Mouse (Mus musculus): ENCODE measurements around the gene Ifi205. TPM values are rescaled to one million over a fixed set of nuclear protein-coding genes. Genes with fewer than 3 reads are reported as not detected.

The Ifi205 gene
- 11.4 TPM for polyA plus RNA-seq (2015; fragmentation: Illumina TruSeq; extraction: RNeasy Lipid Tissue Mini Kit (QIAGEN cat#74804); ENCODE audit: insufficient read depth, low read depth, low replicate concordance)

DNA sequence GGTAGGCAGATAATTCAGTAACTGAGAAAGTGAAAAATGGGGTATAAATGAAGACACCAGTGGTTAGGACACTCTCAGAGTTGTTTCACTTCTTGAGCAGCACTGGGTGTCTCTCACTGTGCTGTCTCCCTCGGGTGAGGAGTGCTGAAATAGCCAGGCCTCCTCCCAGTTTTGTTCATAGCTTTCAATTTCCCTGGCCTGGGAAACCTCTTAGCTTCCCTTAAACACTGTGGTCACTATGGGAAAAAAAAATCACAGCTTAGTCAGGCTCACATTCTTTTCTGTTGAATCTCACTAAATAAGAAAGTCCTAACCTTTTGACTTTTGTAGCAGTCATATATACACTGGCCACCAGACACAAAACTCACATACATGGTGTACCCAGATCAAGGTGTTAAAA, at the start of gene Ifi205:
Gene Ifi205, minus strand, starts transcription at position 113 of the 400 bp plus-strand sequence.

DNA sequence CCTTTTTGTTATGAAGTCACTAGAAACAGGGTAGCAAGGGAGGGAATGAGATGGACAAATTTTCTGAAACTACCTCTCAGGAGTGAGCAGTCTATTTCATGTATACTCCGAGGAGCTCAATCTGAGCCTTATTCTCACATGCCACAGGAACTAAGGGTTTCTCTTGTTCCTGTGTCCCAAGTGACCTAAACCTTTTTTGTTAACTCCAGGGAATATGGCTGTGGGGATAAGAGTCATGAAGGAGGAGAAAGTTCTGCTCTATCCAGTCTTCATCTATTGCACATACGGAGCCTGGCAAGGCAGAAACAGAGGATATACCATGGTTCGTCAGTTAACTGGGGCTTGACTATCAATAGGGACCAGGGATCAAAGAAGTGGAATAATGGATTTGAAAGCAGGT, 34.7 kb upstream of the Ifi205 start, which contains the start of gene Olfr430:
Gene Olfr430, plus strand, starts transcription at position 301 of the 400 bp plus-strand sequence.

DNA sequence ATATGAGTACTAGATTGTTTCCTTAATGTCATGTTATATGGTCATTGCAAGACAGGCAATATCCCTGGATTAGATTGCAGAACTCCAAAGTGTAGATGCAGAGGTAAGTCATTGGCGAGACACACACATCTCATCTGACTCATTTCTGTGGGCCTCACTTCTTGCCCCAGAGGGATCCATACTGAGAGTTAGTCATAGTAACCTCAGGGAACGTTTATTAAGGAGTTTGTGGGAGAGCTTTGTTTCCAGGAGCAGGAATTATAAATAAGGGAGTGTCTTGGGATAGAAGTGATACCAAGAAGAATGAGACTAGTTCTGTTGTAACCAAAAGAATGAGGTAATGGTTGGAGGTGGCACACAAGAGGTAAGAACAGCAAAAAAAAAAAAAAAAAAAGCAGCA, 17.3 kb upstream of the Ifi205 start, which contains the start of gene Olfr432:
Gene Olfr432, plus strand, starts transcription at position 313 of the 400 bp plus-strand sequence.

DNA sequence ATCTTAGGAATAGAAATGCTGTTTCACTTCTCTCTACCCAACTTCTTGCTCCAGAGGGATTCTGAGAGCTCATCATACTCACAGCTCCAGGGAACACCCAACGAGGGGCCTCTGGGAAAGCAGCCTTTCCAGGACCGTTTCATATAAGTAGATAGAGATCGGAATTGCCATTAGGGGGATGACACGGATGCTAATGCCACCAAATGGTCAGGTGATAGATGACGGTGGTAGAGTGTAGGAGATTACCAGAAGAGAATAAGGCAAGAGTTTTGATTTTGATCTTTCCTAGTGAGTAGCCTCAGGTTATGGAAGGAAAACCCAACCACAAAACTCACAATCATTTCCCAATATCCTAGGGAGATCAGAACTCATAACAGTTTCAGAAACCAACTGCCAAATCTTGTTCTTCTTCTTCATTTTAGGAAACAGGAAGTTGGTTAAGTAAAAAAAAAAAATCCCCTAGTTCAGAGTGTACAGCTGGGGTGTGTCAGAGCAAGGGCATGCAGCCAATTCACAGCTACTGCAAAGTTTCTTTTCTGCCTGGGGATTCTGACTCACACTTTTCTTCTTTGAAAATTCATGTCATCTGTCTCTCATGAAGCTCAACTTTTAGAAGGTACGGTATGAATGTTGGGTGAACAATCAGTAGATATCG, 9.0 kb upstream of the Ifi205 start, which contains the start of gene Olfr433:
Gene Olfr433, plus strand, starts transcription at position 183 of the 655 bp plus-strand sequence.

DNA sequence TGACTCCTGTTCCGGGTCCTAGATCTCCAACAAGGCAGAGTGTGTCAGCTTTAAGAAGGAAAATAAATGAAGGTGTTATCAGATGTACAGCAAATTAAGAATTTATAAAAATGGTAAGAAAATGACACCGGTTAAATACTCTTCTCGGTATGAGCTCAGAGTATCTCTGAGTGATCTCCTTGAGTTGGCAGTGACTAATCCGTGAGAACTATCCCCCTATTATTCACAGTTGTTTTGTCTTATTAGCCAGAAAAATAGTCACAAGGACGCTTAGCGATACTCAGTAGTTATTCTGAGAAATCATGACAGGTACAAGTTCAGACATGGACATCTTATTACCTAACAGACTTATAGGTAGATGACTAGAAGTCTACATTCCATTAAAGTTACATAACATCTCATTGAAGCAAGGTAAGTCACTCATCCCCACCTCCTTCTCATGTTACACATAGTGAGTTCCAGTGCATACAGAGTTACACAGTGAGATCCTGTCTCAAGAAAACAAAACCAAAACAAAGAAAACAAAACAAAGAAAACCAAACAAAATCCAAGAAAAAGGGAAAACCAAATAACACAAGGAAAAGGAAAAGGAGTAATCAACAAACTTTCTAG, 48.8 kb downstream of the Ifi205 start, which contains the start of gene Ifi202b:
Gene Ifi202b, minus strand, starts transcription at position 51 of the 612 bp plus-strand sequence.

Other genes starting within 250 kb of the Ifi205 start
- 3.5 TPM for gene Ifi211, start 118.8 kb downstream of the Ifi205 start, polyA plus RNA-seq (2015; fragmentation: Illumina TruSeq; extraction: RNeasy Lipid Tissue Mini Kit (QIAGEN cat#74804); ENCODE audit: insufficient read depth, low read depth, low replicate concordance)
- gene Mndal, start 89.3 kb downstream of the Ifi205 start, polyA plus RNA-seq (2015; fragmentation: Illumina TruSeq; extraction: RNeasy Lipid Tissue Mini Kit (QIAGEN cat#74804); ENCODE audit: insufficient read depth, low read depth, low replicate concordance): 18.1 TPM
- gene Ifi203, start 89.1 kb downstream of the Ifi205 start, polyA plus RNA-seq (2015; fragmentation: Illumina TruSeq; extraction: RNeasy Lipid Tissue Mini Kit (QIAGEN cat#74804); ENCODE audit: insufficient read depth, low read depth, low replicate concordance): 13.1 TPM
- gene Ifi202b, start 49.1 kb downstream of the Ifi205 start, polyA plus RNA-seq (2015; fragmentation: Illumina TruSeq; extraction: RNeasy Lipid Tissue Mini Kit (QIAGEN cat#74804); ENCODE audit: insufficient read depth, low read depth, low replicate concordance): not detected
- gene Olfr433, start 8.9 kb upstream of the Ifi205 start, polyA plus RNA-seq (2015; fragmentation: Illumina TruSeq; extraction: RNeasy Lipid Tissue Mini Kit (QIAGEN cat#74804); ENCODE audit: insufficient read depth, low read depth, low replicate concordance): not detected
- not detected for gene Olfr432, start 17.4 kb upstream of the Ifi205 start, polyA plus RNA-seq (2015; fragmentation: Illumina TruSeq; extraction: RNeasy Lipid Tissue Mini Kit (QIAGEN cat#74804); ENCODE audit: insufficient read depth, low read depth, low replicate concordance)
- gene Olfr430, start 34.8 kb upstream of the Ifi205 start, polyA plus RNA-seq (2015; fragmentation: Illumina TruSeq; extraction: RNeasy Lipid Tissue Mini Kit (QIAGEN cat#74804); ENCODE audit: insufficient read depth, low read depth, low replicate concordance): not detected
- gene Olfr429, start 52.5 kb upstream of the Ifi205 start, polyA plus RNA-seq (2015; fragmentation: Illumina TruSeq; extraction: RNeasy Lipid Tissue Mini Kit (QIAGEN cat#74804); ENCODE audit: insufficient read depth, low read depth, low replicate concordance): not detected
- gene Olfr427, start 65.1 kb upstream of the Ifi205 start, polyA plus RNA-seq (2015; fragmentation: Illumina TruSeq; extraction: RNeasy Lipid Tissue Mini Kit (QIAGEN cat#74804); ENCODE audit: insufficient read depth, low read depth, low replicate concordance): not detected
- gene Olfr231, start 89.4 kb upstream of the Ifi205 start, polyA plus RNA-seq (2015; fragmentation: Illumina TruSeq; extraction: RNeasy Lipid Tissue Mini Kit (QIAGEN cat#74804); ENCODE audit: insufficient read depth, low read depth, low replicate concordance): not detected
- not detected for gene Olfr424, start 99.7 kb upstream of the Ifi205 start, polyA plus RNA-seq (2015; fragmentation: Illumina TruSeq; extraction: RNeasy Lipid Tissue Mini Kit (QIAGEN cat#74804); ENCODE audit: insufficient read depth, low read depth, low replicate concordance)
- not detected for gene Olfr420, start 123.8 kb upstream of the Ifi205 start, polyA plus RNA-seq (2015; fragmentation: Illumina TruSeq; extraction: RNeasy Lipid Tissue Mini Kit (QIAGEN cat#74804); ENCODE audit: insufficient read depth, low read depth, low replicate concordance)
- 0.17 TPM for gene Spta1, start 141.0 kb upstream of the Ifi205 start, polyA plus RNA-seq (2015; fragmentation: Illumina TruSeq; extraction: RNeasy Lipid Tissue Mini Kit (QIAGEN cat#74804); ENCODE audit: insufficient read depth, low read depth, low replicate concordance)
- gene Olfr419, start 220.3 kb upstream of the Ifi205 start, polyA plus RNA-seq (2015; fragmentation: Illumina TruSeq; extraction: RNeasy Lipid Tissue Mini Kit (QIAGEN cat#74804); ENCODE audit: insufficient read depth, low read depth, low replicate concordance): not detected